7 mouse cellular contexts compared by ENCODE assay signal in the genomic region with DNA sequence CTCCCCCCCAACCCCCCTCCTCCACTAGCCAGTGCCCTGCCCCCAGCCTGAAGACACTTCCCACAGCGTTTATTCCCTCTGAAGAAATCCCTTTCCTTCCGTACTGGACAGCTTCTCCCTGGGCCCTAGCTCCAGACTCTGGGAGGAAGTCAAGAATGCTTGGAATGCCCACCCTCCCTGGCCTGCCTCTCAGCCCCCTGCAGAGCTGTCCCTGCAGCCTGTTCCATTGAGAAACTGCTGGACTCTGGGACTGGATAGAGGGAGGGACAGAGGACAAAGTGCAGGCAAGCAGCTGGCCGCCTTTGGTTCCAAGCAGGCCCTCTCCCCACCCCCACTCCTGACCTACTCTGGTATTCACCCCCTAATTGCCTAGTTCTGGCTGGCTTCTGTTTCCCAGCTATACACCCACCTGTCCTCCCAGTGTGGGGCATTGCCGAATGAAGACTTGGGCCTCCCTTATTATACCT. TPM values are rescaled to one million over a fixed set of nuclear protein-coding genes. Genes with fewer than 3 reads are reported as not detected.
A peak's percentile ranks its signal among the peaks of the same experiment; 100 is the strongest.
DNase-seq lines count a peak whose midpoint lies in the region; ATAC-seq lines count a peak whose summit lies in the region.

No protein-coding gene starts in this region.

- no peak overlapping the region for H3K4me3 ChIP-seq in brown adipose tissue, adult 24 weeks (ENCODE audit: insufficient read depth, low read depth, low read length)
- H3K4me3 ChIP-seq in forebrain, embryonic 15.5 days, result no peak overlapping the region
- H3K4me3 ChIP-seq in limb, embryonic 12.5 days (replicated peaks), result no peak overlapping the region
- H3K4me3 ChIP-seq in midbrain, embryonic 16.5 days (ENCODE audit: low read depth, low read length), result no peak overlapping the region

- peaks cover 7% of the 10 kb centered on the region; the same call in 1 of the 2 replicates for H3K36me3 ChIP-seq in forebrain, embryonic 15.5 days
- no peaks in the 10 kb centered on the region for H3K36me3 ChIP-seq in limb, embryonic 12.5 days
- H3K36me3 ChIP-seq in midbrain, embryonic 16.5 days (ENCODE audit: control insufficient read depth, insufficient read depth, low read length), result peaks cover 4% of the 10 kb centered on the region; the same call in 1 of the 2 replicates

- no peaks in the 10 kb centered on the region for H3K27me3 ChIP-seq in forebrain, embryonic 15.5 days
- no peaks in the 10 kb centered on the region for H3K27me3 ChIP-seq in limb, embryonic 12.5 days
- no peaks in the 10 kb centered on the region for H3K27me3 ChIP-seq in midbrain, embryonic 16.5 days (ENCODE audit: control insufficient read depth, insufficient read depth, low read depth, low read length)

- H3K9me3 ChIP-seq in forebrain, embryonic 15.5 days, result no peaks in the 10 kb centered on the region
- H3K9me3 ChIP-seq in limb, embryonic 12.5 days, result no peaks in the 10 kb centered on the region
- H3K9me3 ChIP-seq in midbrain, embryonic 16.5 days (replicated peaks; ENCODE audit: control insufficient read depth, low read length, poor library complexity, severe bottlenecking), result no peaks in the 10 kb centered on the region

- 4% methylated on average over 4 of the region's 4 CpGs for WGBS in forebrain, embryonic 15.5 days
- WGBS in limb, embryonic 12.5 days, result 0% methylated on average over 4 of the region's 4 CpGs
- WGBS in midbrain, embryonic 16.5 days, result 8% methylated on average over 4 of the region's 4 CpGs

- peak; percentile 74 for DNase-seq in heart, postnatal 4 days
- DNase-seq in c-Kit-positive CD71-positive TER-119-positive erythroid progenitor cells, embryonic 14.5 days (ENCODE audit: low spot score), result no peak

- no peak overlapping the region for H3K4me2 ChIP-seq in forebrain, embryonic 15.5 days (replicated peaks)
- H3K4me2 ChIP-seq in limb, embryonic 12.5 days, result 0 out of 2 replicates have a peak overlapping the region, but pooled peaks have one; percentile 9
- H3K4me2 ChIP-seq in midbrain, embryonic 16.5 days (ENCODE audit: low read length), result no peak overlapping the region

- peak overlapping the region; percentile 27 for H3K27ac ChIP-seq in brown adipose tissue, adult 24 weeks (replicated peaks; ENCODE audit: low read depth, low read length)
- H3K27ac ChIP-seq in forebrain, embryonic 15.5 days (replicated peaks), result peak overlapping the region; percentile 70
- peak overlapping the region; percentile 78 for H3K27ac ChIP-seq in limb, embryonic 12.5 days
- H3K27ac ChIP-seq in midbrain, embryonic 16.5 days (ENCODE audit: low read length), result peak overlapping the region; percentile 30

- H3K9ac ChIP-seq in forebrain, embryonic 15.5 days (replicated peaks), result no peak overlapping the region
- no peak overlapping the region for H3K9ac ChIP-seq in limb, embryonic 12.5 days (replicated peaks)
- no peak overlapping the region for H3K9ac ChIP-seq in midbrain, embryonic 16.5 days (ENCODE audit: low read depth, low read length)

- H3K4me1 ChIP-seq in brown adipose tissue, adult 24 weeks (ENCODE audit: control insufficient read depth, insufficient read depth, insufficient read length, low read length), result peaks cover 47% of the 10 kb centered on the region
- peaks cover 38% of the 10 kb centered on the region for H3K4me1 ChIP-seq in forebrain, embryonic 15.5 days
- peaks cover 38% of the 10 kb centered on the region for H3K4me1 ChIP-seq in limb, embryonic 12.5 days (replicated peaks)
- H3K4me1 ChIP-seq in midbrain, embryonic 16.5 days (ENCODE audit: control insufficient read depth, insufficient read depth, low read length), result peaks cover 23% of the 10 kb centered on the region

- ATAC-seq in forebrain, embryonic 15.5 days (replicated peaks), result peak; percentile 76
- ATAC-seq in limb, embryonic 12.5 days (ENCODE audit: insufficient number of reproducible peaks, insufficient read depth, low FRiP score, low TSS enrichment, low read depth), result peak; percentile 71
- peak; percentile 43; the same call in 1 of the 2 replicates for ATAC-seq in midbrain, embryonic 16.5 days
- ATAC-seq in megakaryocyte, adult 5-6 weeks (ENCODE audit: poor library complexity, severe bottlenecking), result no peak

RNA-seq across cellular contexts. Expression of a gene that starts 17.8 kb away (rescaled TPM):
- 0.50 and 0.87 TPM in 2 replicates for polyA plus RNA-seq in brown adipose tissue, adult 24 weeks (2012; ENCODE audit: insufficient read depth, insufficient read length, missing spikeins)
- 15.9 and 16.5 TPM in 2 replicates for polyA plus RNA-seq in forebrain, embryonic 15.5 days (2015; fragmentation: Nextera tagmentation; extraction: Ambion mirVana)
- total RNA-seq in heart, postnatal 4 days (2021), result 1 to 10 TPM; 5.3 to 5.8 TPM
- 0.63 and 0.95 TPM in 2 replicates for polyA plus RNA-seq in limb, embryonic 12.5 days (2016; fragmentation: Nextera tagmentation; extraction: Ambion mirVana)
- polyA plus RNA-seq in midbrain, embryonic 16.5 days (2015; fragmentation: Nextera tagmentation; extraction: Ambion mirVana), result 19.8 and 22.0 TPM in 2 replicates
- total RNA-seq in megakaryocyte, adult 5-6 weeks (2015), result 23.9 and 24.2 TPM in 2 replicates
- total RNA-seq in megakaryocyte, adult 5-6 weeks (2017), result 14.3 and 16.7 TPM in 2 replicates

RNA-seq across cellular contexts. Expression of a gene that starts 35.3 kb away (rescaled TPM):
- polyA plus RNA-seq in brown adipose tissue, adult 24 weeks (2012; ENCODE audit: insufficient read depth, insufficient read length, missing spikeins), result not detected in 2 replicates
- 2.4 and 3.1 TPM in 2 replicates for polyA plus RNA-seq in forebrain, embryonic 15.5 days (2015; fragmentation: Nextera tagmentation; extraction: Ambion mirVana)
- total RNA-seq in heart, postnatal 4 days (2021), result 1 to 10 TPM; 4.1 to 5.8 TPM
- polyA plus RNA-seq in limb, embryonic 12.5 days (2016; fragmentation: Nextera tagmentation; extraction: Ambion mirVana), result 0.05 TPM in 1 of 2 replicates, not detected in the other
- polyA plus RNA-seq in midbrain, embryonic 16.5 days (2015; fragmentation: Nextera tagmentation; extraction: Ambion mirVana), result 8.3 and 10.8 TPM in 2 replicates
- not detected in 2 replicates for total RNA-seq in megakaryocyte, adult 5-6 weeks (2015)
- total RNA-seq in megakaryocyte, adult 5-6 weeks (2017), result not detected in 2 replicates

RNA-seq across cellular contexts. Expression of a gene that starts 57.4 kb away (rescaled TPM):
- polyA plus RNA-seq in brown adipose tissue, adult 24 weeks (2012; ENCODE audit: insufficient read depth, insufficient read length, missing spikeins), result 2.1 and 2.5 TPM in 2 replicates
- 33.1 and 33.3 TPM in 2 replicates for polyA plus RNA-seq in forebrain, embryonic 15.5 days (2015; fragmentation: Nextera tagmentation; extraction: Ambion mirVana)
- 10 to 100 TPM; 17.0 to 17.5 TPM for total RNA-seq in heart, postnatal 4 days (2021)
- 17.7 and 19.0 TPM in 2 replicates for polyA plus RNA-seq in limb, embryonic 12.5 days (2016; fragmentation: Nextera tagmentation; extraction: Ambion mirVana)
- 33.3 and 38.1 TPM in 2 replicates for polyA plus RNA-seq in midbrain, embryonic 16.5 days (2015; fragmentation: Nextera tagmentation; extraction: Ambion mirVana)
- 4.9 and 6.9 TPM in 2 replicates for total RNA-seq in megakaryocyte, adult 5-6 weeks (2015)
- total RNA-seq in megakaryocyte, adult 5-6 weeks (2017), result 5.3 and 7.8 TPM in 2 replicates

Comparison
In these comparisons a context has a peak if more than half of its experiments do, and no peak if none do; other contexts are left out.
1. H3K27ac ChIP-seq: peak in every context shown above with its lines; median percentile 78 in limb, embryonic 12.5 days; 70 in forebrain, embryonic 15.5 days; 30 in midbrain, embryonic 16.5 days; 27 in brown adipose tissue, adult 24 weeks.